Mouse (Mus musculus): Measurements from ENCODE around the gene Gm44502.

Gm44502 gene

DNA sequence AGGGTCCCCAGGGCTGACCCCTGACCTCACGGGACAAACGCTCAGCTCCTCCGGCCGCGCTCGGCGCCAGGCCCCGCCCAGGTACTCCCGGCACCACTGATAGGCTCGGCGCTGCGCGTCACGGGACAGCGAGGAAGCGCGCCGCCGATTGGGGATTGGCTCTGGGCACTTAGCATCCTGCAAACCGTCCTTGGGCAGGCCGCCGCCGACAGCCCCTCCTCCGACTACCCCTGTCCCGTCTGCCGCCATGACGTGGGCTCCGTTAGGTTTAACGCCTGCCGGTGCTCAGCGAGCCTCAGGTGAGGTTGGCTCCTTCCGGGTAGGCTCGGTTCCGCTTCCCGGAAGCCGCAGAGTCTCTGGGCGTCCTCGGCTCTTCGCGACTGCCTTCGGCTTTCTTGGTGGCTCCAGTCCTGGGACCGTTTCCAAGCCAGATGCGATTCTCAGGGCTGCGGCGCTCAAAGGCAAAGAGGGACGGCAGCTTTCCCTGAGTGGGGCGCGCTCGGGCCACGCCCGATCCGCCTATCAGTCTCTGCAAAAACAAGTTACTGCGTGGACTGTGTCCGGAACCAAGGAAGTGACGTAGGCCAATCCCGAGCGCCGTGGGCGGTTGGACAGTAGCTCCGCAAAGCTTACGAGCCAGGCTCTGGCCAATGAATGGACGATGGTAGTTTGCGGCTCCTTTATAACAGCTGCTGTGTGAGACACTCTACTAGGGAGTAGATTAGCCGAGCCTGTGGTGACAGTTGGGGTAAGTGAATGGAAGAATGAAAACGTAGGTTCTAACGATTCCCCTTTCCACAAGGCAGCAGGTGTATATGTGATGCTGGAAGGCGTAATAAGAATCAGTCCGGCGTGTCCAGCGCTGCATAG lies at the start of gene Gm44502, which contains the start of the genes C730034F03Rik and Chkb:
Gene Gm44502, minus strand, starts transcription at position 345 of the 870 bp plus-strand sequence.
Gene C730034F03Rik, plus strand, starts transcription at position 238 of the 870 bp plus-strand sequence.
Gene Chkb, minus strand, starts transcription at position 557 of the 870 bp plus-strand sequence.
- DNase-seq (ENCODE audit: low spot score): peak; percentile 75

DNA sequence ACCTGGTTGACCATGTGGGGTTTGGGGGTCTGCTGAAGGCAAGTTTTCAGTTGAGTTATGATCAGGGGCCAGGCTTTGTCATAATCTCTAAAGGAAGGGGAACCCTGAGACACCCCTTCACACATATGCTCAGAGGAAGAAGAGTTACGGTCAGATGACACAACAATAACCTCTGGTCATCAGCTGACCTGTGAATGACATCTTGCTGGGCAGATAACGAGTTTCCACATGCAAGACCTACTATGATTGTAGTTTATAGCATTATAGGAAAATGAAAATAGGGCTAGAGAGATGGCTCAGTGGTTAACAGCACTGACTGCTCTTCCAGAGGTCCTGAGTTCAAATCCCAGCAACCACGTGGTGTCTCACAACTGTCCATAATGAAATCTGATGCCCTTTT lies 49.1 kb upstream of the Gm44502 start:
- no peak for DNase-seq (ENCODE audit: low spot score)

DNA sequence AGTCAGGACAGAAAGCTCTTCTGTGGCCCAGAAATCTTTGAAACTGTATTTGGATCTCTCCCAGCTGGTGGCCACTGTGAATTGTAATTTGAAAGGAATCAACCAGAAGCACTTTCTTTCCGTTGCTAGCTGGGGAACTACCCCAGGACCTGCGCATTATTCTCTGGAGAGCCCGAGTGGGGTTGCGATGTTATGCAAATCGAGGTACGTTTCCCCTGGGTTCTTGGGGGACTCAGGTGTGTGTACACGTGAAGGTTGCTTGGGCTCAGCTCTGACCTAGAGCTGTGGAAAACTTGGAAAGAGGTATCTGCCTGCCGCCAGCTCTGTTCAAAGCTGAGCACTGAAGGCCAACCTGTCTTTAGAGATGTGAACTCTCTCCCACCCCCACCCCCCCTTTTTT lies 48.3 kb upstream of the Gm44502 start:
- DNase-seq (ENCODE audit: low spot score): no peak

DNA sequence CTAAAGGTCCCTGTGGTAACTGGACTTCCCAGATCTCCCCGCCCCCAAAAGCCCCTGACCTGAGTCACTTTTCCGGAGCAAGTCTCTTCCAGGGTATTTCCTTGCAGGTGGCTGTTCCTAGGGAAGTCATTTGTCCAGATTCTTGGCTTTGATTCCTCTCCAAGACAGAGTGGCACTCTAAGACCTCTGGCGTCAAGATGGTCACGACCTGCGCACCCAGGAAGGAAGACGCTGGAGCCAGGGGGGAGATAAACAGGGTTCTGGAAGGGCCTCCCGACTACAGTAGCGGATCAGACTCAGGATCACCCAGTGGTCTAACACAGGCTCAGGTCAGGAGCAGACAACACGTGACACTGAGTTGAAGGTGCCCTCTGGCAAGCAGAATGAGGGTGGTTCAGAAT lies 47.6 kb upstream of the Gm44502 start, which contains the start of gene Arsa:
Gene Arsa, minus strand, starts transcription at position 335 of the 401 bp plus-strand sequence.
- DNase-seq (ENCODE audit: low spot score): no peak

DNA sequence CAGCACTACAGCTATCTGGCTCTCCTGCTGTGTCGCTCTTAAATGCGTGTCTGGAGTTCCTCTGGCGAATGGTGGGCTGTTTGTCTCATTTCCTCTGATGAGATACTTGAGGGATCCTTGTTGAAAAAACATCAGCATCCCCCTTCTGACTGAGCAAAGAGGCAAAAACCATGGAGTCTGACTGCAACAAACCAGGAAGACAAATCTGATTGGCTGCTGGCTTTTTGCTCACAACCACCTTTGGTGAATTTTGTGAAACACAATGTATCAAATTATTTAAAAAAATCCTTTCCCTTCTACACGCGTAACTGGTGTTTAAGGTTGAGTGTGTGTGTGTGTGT lies 46.9 kb upstream of the Gm44502 start:
- DNase-seq (ENCODE audit: low spot score): no peak

DNA sequence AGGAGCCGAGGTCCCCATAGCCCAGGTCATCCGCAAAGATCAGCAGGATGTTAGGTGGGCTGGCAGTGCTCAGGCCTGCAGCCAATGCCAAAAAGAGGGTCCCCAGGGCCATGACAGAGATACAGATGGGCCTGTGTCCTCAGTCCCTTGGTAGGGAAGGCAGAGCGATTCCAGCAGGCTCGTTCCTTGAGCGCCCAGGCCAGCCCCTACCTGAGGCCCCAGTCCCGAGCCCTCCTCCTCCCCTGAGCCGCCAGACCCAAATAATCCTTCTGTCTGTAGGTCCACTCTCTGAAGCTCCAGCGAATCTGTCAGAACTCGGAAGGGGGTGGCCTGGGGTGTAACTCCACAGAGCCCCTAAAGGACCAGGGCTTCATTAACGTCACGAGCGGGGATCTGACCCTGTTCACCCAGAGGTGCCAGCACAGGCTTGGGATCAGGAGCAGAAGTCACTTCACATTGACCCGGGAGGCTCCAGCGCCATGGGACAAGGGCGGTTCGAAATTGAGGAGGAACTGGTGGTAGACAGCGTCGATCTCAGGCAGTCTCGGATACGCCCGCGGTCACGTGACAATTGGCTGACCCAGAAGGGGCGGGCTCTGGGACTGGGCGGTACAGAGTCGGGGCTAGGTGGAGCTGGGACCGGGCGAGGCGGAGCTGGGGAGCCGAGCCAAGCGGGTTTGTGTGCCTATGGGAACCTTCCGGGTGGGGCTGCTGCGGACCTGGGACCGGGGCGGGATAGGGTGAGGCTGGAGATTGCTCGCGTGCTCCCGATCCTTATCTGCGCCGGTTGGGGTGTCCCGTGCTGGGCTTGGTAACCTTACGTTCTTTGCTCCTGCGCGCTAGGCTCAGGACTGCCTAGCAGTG lies 46.3 kb upstream of the Gm44502 start:
- peak; percentile 81 for DNase-seq (ENCODE audit: low spot score)

DNA sequence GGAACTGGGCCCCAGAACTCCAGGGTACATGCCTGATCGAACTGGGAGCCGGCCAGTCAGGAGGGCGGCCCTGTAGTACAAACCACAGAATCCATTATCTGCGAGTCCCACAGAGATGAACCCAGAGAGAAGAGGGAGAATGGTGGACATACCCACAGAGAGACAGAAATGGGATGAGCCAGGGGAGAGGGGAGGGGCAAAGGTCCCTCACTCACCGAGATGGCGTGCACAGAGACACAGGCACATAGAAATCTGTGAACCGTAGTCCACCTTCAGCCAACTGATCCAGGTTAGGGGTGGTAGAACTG lies 45.8 kb upstream of the Gm44502 start:
- no peak for DNase-seq (ENCODE audit: low spot score)

DNA sequence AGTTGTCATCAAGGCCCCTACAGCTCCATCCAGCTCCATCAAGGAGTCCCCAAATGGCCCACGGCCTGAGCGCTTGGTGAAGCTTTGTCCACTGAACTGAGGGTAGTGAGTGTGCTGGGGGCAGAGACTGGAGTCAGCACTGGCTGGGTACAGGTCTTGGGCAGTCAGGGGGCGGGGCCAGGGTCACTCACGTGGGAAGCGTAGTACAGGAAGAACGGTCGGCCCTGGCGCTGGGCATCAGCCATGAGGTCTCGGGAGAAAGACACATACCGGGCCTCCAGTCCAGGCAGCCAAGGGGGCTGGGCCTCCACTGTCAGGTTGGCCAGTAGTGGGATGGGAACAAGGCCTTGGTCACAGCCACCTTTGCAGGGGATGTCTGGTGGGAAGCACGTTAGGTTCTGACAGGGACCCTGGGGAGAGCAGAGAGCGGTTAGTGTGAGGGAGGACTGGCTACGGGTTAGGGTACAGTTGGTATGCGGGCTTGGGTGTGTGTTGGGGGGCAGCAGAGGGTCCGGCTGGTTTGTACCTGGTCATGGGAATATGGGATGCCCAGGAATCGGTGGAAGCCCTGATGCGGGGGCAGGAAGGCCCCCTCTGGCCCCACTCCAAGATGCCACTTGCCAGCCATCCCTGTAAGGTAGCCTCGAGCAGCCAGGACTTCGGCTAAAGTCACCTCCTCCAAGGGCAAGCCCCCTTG lies 45.2 kb upstream of the Gm44502 start:
- DNase-seq (ENCODE audit: low spot score): no peak

DNA sequence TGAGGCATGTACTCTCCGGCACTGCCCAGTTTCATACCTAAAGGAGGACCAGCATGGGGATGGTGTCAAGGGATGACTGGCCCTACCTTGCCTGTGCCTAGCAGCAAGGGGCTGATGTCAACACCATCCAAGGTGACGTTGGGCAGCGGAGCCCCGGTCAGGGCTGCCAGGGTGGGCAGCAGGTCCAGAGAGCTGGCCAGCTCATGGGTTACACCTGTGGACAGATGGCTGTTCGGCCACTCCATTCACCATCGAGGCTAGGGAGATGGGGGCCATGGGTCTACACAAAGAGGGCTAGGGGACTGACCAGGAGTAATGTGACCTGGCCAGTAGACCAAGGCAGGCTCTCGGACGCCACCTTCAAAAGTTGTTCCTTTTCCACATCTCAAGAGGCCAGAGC lies 44.4 kb upstream of the Gm44502 start:
- no peak for DNase-seq (ENCODE audit: low spot score)

DNA sequence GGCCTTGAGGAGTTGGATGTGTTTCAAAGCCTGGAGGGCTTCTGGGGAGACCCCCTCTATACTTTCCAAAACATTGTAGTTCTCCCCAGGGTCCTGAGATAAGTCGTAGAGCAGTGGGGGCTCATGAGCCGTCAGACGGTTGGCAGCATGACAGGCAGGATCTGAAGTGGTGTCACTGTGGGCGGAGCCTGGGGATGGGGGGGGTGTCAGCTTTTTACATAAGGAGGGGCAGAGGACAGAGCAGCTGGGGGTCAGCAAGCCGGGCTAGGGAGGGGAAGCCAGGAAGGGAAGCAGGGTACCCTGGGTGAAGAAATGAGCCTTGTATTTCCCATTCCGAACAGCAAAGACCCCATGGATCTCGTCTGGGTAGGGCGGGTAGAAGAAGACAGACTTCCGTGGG lies 43.9 kb upstream of the Gm44502 start:
- DNase-seq (ENCODE audit: low spot score): no peak

DNA sequence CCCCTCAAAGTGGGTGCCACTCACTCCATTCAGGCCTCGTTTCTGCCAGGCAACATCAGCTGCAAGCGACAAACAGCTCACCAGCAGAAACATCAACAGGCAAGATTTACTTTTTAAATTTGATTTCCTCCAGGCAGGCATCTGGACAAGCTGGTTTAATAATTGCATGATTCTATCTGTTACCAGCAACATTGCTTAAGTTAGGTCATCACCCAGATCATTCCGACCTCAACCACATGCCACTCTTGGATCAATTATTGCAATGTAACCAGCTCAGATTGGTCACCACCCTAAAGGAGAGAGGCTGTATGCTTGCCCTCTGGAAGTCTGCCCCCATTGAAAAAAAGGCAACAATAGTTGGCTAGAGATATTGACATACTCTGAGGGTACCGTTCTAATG lies 42.0 kb upstream of the Gm44502 start:
- no peak for DNase-seq (ENCODE audit: low spot score)

DNA sequence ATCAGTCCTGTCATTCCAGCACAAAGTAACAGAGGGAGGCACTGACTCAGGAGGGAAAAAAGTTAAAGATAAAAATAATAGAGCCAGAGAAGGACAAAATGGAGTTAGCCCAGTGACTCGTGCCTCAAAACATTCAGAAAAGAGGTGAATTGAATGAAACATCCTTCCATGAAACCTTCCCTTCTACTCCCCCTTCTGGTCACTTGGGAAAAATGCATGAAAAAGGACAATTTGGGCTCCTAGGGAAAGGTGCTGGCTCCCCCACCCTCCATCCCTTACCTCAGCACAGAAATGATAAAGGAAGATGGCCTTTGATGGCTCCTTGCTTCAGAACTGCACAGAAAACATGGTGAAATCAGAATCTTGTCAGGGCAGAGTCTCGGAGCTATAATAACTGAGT lies 39.1 kb upstream of the Gm44502 start:
- no peak for DNase-seq (ENCODE audit: low spot score)

DNA sequence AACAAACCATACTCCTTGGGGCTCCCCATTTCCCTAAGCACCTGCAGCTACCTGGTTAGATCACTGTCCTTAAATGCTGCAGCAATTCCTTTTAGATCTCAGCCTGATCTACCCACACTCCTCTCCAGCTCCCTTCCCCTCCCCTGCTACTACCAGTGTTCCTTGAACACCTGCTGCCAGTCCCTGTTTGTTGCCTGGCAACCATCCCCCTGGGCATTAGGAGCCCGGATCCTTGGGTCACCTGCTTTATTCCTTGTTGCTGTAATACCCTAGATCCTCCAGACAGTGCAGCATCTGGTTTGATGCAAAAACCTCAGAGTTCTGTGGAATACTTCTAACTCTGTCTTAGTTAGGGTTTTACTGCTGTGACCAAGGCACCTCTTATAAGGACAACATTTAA lies 35.6 kb upstream of the Gm44502 start:
- DNase-seq (ENCODE audit: low spot score): no peak

DNA sequence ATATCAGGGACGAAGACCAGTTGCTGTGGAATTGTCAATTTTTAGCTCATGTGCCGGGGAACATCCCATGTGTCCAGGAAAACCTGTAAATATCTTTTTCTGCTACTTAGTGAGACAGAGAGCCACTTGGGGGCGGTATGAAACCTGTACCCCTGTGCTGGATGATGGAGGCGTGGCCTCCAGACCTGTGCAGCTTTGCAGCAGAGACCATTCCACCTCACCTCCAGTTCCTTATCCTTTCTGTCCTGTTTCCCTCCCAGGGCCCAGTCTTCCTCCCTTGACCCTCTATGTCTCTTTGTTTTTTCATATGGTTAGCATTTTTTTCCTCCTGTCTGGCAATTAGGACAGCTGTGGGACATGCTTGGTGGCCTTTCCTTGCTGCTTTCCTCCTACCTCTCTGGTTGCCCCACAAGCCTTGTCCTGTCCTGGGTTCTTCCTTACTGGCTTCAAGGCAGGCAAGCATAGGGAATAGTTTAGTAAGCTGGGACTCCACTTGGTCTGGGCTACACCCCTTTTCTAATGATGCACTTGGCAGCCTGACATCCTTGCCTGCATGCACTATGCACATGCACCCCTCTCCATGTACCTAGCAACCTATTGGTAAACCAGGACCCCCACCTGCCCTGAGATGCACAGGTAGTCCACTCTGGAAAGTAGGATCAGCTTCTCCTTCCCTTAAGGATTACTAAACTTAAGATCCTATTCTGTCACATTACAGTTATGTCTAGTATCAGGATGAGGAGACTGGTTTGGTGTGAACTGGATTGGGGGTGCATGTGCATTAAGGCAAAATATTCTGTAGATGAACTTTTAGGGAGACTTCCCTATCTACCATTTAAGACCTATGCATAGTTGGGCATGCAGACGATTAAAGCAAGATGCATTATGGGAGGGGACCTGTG lies 34.1 kb upstream of the Gm44502 start:
- no peak for DNase-seq (ENCODE audit: low spot score)

DNA sequence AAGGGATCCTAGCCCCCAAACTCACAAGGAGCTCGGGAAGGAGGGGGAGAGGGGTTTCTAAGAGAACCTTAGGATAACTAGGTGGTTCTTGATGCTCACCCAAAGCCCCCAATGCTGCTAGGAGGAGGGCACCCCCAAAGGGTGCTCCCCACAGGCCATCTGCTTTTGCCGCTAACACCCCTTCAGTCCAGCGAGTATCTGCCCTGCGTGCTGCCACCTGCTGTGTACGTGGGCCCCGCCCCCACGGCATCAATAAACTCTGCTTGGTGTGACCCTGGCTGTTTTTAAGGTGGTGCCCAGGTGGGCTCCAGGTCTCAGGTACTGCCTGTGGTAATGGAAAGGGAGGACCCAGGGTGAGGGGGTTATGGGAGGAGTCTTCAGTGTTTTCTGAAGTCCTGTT lies 32.7 kb upstream of the Gm44502 start:
- no peak for DNase-seq (ENCODE audit: low spot score)

DNA sequence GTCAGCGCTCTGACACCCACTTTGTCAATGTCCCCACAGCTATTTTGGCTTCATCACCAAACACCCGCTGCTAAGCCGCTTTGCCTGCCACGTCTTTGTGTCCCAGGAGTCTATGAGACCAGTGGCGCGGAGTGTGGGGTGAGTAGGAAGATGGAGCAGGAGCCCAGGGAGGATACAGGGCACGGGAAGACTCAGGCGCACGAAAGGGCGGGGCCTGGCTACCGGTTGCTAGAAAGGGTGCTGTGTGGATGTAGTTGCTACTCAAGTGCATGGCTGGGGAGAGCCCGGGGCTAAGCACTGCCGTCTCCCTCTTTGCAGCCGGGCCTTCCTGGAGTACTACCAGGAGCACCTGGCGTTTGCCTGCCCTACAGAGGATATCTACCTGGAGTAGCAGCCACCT lies 31.8 kb upstream of the Gm44502 start:
- no peak for DNase-seq (ENCODE audit: low spot score)

DNA sequence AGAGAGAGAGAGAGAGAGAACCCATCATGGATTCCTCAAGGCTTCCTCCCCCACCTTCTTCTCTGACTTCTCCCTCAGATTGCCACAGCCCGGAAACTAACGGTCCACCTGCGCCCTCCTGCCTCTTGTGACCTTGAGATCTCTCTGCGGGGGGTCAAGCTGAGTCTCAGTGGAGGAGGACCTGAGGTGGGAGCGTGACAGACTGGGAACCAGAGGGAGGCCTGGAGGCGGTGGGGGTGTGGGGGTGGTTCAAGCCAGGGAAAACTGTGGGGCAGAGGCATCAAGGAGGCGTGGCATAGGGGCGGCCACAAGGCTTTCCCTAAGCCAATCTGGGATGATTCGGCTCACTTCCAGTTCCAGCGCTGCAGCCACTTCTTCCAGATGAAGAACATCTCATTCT lies 30.8 kb upstream of the Gm44502 start:
- DNase-seq (ENCODE audit: low spot score): no peak

DNA sequence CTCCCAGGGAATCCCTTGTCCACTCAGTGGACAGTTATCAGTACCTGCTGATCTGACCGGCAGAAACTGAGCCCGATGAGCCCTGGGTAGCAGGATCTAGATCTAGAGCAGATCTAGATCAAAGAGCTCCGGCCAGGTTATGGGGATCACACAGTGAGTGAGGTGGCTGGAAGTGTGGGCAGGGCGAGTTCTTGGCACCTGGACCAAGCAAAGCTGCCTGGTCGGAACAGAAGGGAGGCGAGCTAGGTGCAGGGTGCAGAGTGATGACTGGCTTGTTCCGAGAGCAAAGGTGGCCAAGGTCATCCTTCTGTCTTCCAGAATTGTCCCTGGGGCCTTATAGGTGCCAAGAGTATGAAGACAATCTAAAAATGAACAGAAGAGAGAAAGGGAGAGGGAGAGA lies 30.3 kb upstream of the Gm44502 start:
- DNase-seq (ENCODE audit: low spot score): no peak

DNA sequence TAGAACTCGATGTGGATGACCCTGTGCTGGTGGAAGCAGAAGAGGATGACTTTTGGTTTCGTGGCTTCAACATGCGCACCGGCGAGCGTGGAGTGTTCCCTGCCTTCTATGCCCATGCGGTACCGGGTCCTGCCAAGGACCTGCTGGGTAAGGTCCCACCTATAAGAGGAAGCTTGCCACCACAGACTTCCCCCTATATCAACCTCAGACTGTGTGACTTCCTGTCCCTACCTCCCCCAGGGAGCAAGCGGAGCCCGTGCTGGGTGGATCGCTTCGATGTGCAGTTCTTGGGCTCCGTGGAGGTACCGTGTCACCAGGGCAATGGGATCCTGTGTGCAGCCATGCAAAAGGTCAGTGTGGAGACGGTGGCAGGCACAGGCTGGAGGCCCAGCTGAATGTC lies 29.4 kb upstream of the Gm44502 start:
- DNase-seq (ENCODE audit: low spot score): no peak

DNA sequence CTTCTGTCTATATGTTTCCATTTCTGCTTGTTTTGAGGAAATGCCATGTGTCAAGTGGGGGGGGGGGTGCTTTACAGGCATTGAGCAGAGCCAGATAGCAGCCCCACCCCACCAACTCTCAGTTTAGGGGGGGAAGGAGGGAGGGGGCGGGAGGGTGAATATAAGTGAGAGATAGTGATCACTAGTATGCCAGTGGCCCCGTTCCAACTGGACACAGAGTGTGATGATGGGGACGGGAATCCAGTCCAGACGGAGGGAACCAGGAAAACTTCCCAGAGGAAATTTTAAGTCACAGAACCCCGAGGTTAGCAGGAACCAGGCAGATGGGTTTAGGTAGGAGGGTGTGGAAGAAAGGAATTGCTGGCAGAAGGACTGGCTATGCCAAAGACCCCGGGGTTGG lies 26.1 kb upstream of the Gm44502 start:
- no peak for DNase-seq (ENCODE audit: low spot score)

DNA sequence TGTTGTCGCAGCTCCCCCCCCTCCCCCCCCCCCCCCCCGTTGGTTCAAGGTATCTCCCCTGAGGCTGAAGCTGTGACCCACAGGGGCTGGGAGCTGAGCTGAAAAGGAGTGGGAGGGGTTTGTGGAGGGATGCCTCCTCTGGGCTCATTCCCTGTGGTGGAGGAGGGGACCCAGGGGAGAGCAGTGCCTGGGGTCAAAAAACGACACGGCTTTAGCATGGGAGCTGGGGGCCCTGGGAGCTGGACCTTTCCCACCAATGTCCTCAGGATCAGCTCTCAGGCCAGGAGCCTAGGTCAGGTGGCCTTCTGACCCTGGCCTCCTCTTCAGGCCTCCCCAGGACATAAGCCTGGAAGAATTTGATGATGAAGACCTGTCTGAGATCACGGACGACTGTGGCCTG lies 25.4 kb upstream of the Gm44502 start:
- DNase-seq (ENCODE audit: low spot score): no peak

Data from ovary, postnatal 10 days (tissue).